Mouse (Mus musculus) C2C12 (cell line): ENCODE results near the gene Emid1.

Experiments
- CTCF ChIP-seq: IDR thresholded peaks from one replicate; pipeline ENCODE4 v1.5.1; 2011; ENCODE audit not compliant: control insufficient read depth, insufficient read depth, insufficient read length
- MYOD1 ChIP-seq: IDR thresholded peaks from one replicate; pipeline ENCODE4 v1.6.1; 2011; ENCODE audit warnings: low read depth; ENCODE audit not compliant: control insufficient read depth, insufficient read length

DNA sequence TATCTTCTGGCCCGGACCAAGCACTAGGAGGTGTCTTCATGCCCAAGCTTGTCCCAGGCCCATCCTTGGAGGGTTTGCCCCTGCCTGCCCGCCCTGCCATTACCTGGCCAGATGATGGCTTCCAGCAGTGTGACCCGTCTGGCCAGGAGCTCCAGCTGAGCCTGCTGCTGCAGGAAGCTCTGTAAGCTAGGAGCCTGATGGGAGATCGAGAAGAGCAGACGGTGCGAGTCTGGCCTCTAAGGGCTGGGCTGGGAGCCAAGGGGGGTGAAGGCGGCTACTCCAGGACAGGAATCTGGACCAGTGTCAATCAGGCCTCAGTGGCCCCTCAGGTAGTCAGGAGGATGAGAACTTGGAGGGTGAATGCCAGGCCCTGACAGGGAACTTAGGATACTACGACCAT is 42.6 kb downstream of the Emid1 start:
- TF ChIP-seq CTCF (no peak), MYOD1 (no peak)
